In genomic region chr5:140091601-140092000, GRCm38 (mm10) we compare ENCODE assay signal across 8 mouse cellular contexts.
DNase-seq lines count a peak whose midpoint lies in the region; ATAC-seq and TF ChIP-seq lines count a peak whose summit lies in the region.
"Had no signal": no experiment of that assay in that cellular context is flagged by ENCODE, and none has a peak within 500 bp of the region (broad histone marks: within the 10 kb centered on the region; RNA-seq: fewer than 3 reads in every experiment).

No protein-coding gene starts in this region.

- no peak for TF ChIP-seq CTCF in lung, postnatal 0 days (IDR thresholded peaks at IDR 0.05)

- peak; percentile 80 for ATAC-seq in hindbrain, embryonic 16.5 days
- peak; percentile 91 for ATAC-seq in lung, postnatal 0 days

- H3K9me3 ChIP-seq in hindbrain, embryonic 16.5 days (ENCODE audit: control insufficient read depth, low read length): no peaks in the 10 kb centered on the region
- H3K9me3 ChIP-seq in lung, postnatal 0 days (ENCODE audit: low read length): no peaks in the 10 kb centered on the region
- H3K9me3 ChIP-seq: midbrain, embryonic 12.5 days had no signal

- peak; percentile 56 for DNase-seq in cerebellum, adult 11 months
- peak; percentile 77 to 87 for DNase-seq in cerebellum, postnatal 10 days
- peak; percentile 81 for DNase-seq in lung, postnatal 0 days (ENCODE audit: low spot score)
- DNase-seq in thymus, postnatal 10 days (ENCODE audit: low spot score in 2 of 2): no peak
- no peak for DNase-seq in spleen, adult 18-20 months
- DNase-seq in gastrocnemius, adult 8-10 months (ENCODE audit: low spot score in 2 of 2): no peak

- H3K27me3 ChIP-seq in hindbrain, embryonic 16.5 days (replicated peaks; ENCODE audit: control insufficient read depth, insufficient read depth, low read length): no peaks in the 10 kb centered on the region
- no peaks in the 10 kb centered on the region for H3K27me3 ChIP-seq in lung, postnatal 0 days (replicated peaks; ENCODE audit: insufficient read depth, low read length)
- H3K27me3 ChIP-seq: midbrain, embryonic 12.5 days had no signal

- no peak overlapping the region for H3K4me3 ChIP-seq in hindbrain, embryonic 16.5 days (ENCODE audit: low read length)
- no peak overlapping the region for H3K4me3 ChIP-seq in lung, postnatal 0 days (ENCODE audit: low read depth, low read length)
- H3K4me3 ChIP-seq: midbrain, embryonic 12.5 days had no signal

- WGBS in hindbrain, embryonic 16.5 days: 34% methylated on average over 11 of the region's 11 CpGs
- 54% methylated on average over 11 of the region's 11 CpGs for WGBS in lung, postnatal 0 days

- peak overlapping the region; percentile 13 for H3K27ac ChIP-seq in hindbrain, embryonic 16.5 days (ENCODE audit: low read depth, low read length)
- no peak overlapping the region for H3K27ac ChIP-seq in lung, postnatal 0 days (ENCODE audit: low read length)
- H3K27ac ChIP-seq: midbrain, embryonic 12.5 days had no signal

- no peaks in the 10 kb centered on the region for H3K36me3 ChIP-seq in hindbrain, embryonic 16.5 days (ENCODE audit: control insufficient read depth, insufficient read depth, low read length)
- no peaks in the 10 kb centered on the region for H3K36me3 ChIP-seq in lung, postnatal 0 days (ENCODE audit: insufficient read depth, low read length)

- no peak overlapping the region for H3K9ac ChIP-seq in hindbrain, embryonic 16.5 days (ENCODE audit: low read depth, low read length)
- no peak overlapping the region for H3K9ac ChIP-seq in lung, postnatal 0 days (replicated peaks; ENCODE audit: low read depth)
- H3K9ac ChIP-seq: midbrain, embryonic 12.5 days had no signal

- H3K4me2 ChIP-seq in hindbrain, embryonic 16.5 days (ENCODE audit: low read length): no peak overlapping the region
- H3K4me2 ChIP-seq in lung, postnatal 0 days (replicated peaks; ENCODE audit: low read depth, low read length): no peak overlapping the region
- H3K4me2 ChIP-seq: midbrain, embryonic 12.5 days had no signal

- no peak for TF ChIP-seq EP300 in lung, postnatal 0 days (IDR thresholded peaks at IDR 0.05)

- H3K4me1 ChIP-seq in hindbrain, embryonic 16.5 days (ENCODE audit: control insufficient read depth, insufficient read depth, low read depth, low read length): peaks cover 31% of the 10 kb centered on the region
- no peaks in the 10 kb centered on the region for H3K4me1 ChIP-seq in lung, postnatal 0 days (ENCODE audit: insufficient read depth, low read depth, low read length)

Comparison
In these comparisons a context has a peak if more than half of its experiments do, and no peak if none do; other contexts are left out.
1. DNase-seq: peak in cerebellum, adult 11 months (single experiment), cerebellum, postnatal 10 days (2 of 2) and lung, postnatal 0 days (single experiment); none in thymus, postnatal 10 days (0 of 2), spleen, adult 18-20 months (0 of 2) and gastrocnemius, adult 8-10 months (0 of 2).